Mouse (Mus musculus) stomach, postnatal 0 days (tissue): ENCODE data around the gene Pnrc2.

ENCODE experiments used
- CTCF ChIP-seq: IDR thresholded peaks from 2 replicates; pipeline ENCODE4 v1.5.1; 2016; ENCODE audit warnings: antibody characterized with exemption, low read depth, mild to moderate bottlenecking, moderate library complexity
- EP300 ChIP-seq: optimal IDR thresholded peaks from 2 replicates; pipeline ENCODE3; 2016; ENCODE audit warnings: antibody characterized with exemption

DNA sequence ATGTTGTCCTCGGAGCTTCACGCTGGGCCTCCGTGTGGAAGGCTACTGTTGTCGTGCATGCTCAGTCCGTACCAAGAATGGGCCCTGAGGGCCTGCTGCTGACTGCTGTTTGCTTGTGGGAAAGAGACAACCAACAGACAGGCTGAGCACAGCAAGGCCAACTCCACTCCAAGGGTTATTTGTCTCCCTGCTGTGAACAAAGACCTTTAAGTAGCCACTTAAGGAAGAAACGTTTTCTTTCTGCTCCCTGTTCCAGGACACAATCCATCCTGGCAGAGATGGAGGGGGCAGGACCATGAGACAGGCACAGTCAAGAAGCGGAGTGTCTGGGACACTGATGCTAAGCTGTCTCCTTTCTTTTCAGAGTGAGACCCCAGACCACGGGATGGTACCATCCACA, 49.4 kb downstream of the Pnrc2 start:
- TF ChIP-seq CTCF (no peak), EP300 (no peak)
